In genomic region chr5:42989287-42989686, GRCm38 (mm10) we compare ENCODE assay signal across 28 mouse cellular contexts.
"Had no signal": no experiment of that assay in that cellular context is flagged by ENCODE, and none has a peak within 500 bp of the region (broad histone marks: within the 10 kb centered on the region; RNA-seq: fewer than 3 reads in every experiment).

No protein-coding gene starts in this region.

- DNase-seq: cerebellum, adult 2 months; cerebellum, adult 8-10 months; cerebellum, adult 9-10 months; cerebellum, adult 9-11 months; cerebellum, postnatal 10 days; cerebellum, postnatal 14 days; cerebellum, postnatal 25 days; cerebellum, postnatal 36 days; embryo, embryonic 11 days; forebrain, postnatal 0 days; gastrocnemius, adult 2 months; gastrocnemius, postnatal 10 days; gastrocnemius, postnatal 14 days; gastrocnemius, postnatal 25 days; gastrocnemius, postnatal 36 days; heart, adult 11 months; heart, adult 18-20 months had no signal

- H3K27ac ChIP-seq: embryonic facial prominence, embryonic 10.5 days; embryonic facial prominence, embryonic 12.5 days; embryonic facial prominence, embryonic 13.5 days; embryonic facial prominence, embryonic 15.5 days; forebrain, embryonic 10.5 days; forebrain, embryonic 12.5 days; forebrain, embryonic 13.5 days; forebrain, embryonic 15.5 days; gastrocnemius, adult 2 months had no signal

- H3K4me2 ChIP-seq: embryonic facial prominence, embryonic 12.5 days; embryonic facial prominence, embryonic 13.5 days; embryonic facial prominence, embryonic 15.5 days; forebrain, embryonic 12.5 days; forebrain, embryonic 13.5 days; forebrain, embryonic 15.5 days had no signal

- H3K27me3 ChIP-seq: embryonic facial prominence, embryonic 12.5 days; embryonic facial prominence, embryonic 13.5 days; embryonic facial prominence, embryonic 15.5 days; forebrain, embryonic 12.5 days; forebrain, embryonic 13.5 days; forebrain, embryonic 15.5 days had no signal

- ATAC-seq: forebrain, embryonic 13.5 days; forebrain, embryonic 14.5 days; forebrain, embryonic 15.5 days; forebrain, embryonic 16.5 days; forebrain, postnatal 0 days had no signal

- H3K9ac ChIP-seq: embryonic facial prominence, embryonic 12.5 days; embryonic facial prominence, embryonic 13.5 days; embryonic facial prominence, embryonic 15.5 days; forebrain, embryonic 12.5 days; forebrain, embryonic 13.5 days; forebrain, embryonic 15.5 days; forebrain, postnatal 0 days had no signal

- H3K36me3 ChIP-seq: embryonic facial prominence, embryonic 10.5 days; embryonic facial prominence, embryonic 12.5 days; embryonic facial prominence, embryonic 13.5 days; embryonic facial prominence, embryonic 15.5 days; forebrain, embryonic 10.5 days; forebrain, embryonic 12.5 days; forebrain, embryonic 15.5 days had no signal

- H3K4me3 ChIP-seq: embryonic facial prominence, embryonic 10.5 days; embryonic facial prominence, embryonic 12.5 days; embryonic facial prominence, embryonic 13.5 days; embryonic facial prominence, embryonic 15.5 days; erythroblast, embryonic 14.5 days; forebrain, embryonic 10.5 days; forebrain, embryonic 12.5 days; forebrain, embryonic 13.5 days; forebrain, embryonic 15.5 days; gastrocnemius, adult 2 months had no signal

- H3K9me3 ChIP-seq: embryonic facial prominence, embryonic 10.5 days; embryonic facial prominence, embryonic 12.5 days; embryonic facial prominence, embryonic 13.5 days; embryonic facial prominence, embryonic 15.5 days; forebrain, embryonic 10.5 days; forebrain, embryonic 12.5 days; forebrain, embryonic 13.5 days; forebrain, embryonic 15.5 days had no signal

- H3K4me1 ChIP-seq: embryonic facial prominence, embryonic 10.5 days; embryonic facial prominence, embryonic 12.5 days; embryonic facial prominence, embryonic 13.5 days; embryonic facial prominence, embryonic 15.5 days; forebrain, embryonic 10.5 days; forebrain, embryonic 12.5 days; forebrain, embryonic 13.5 days; forebrain, embryonic 15.5 days had no signal
